Mouse (Mus musculus): ENCODE data around the gene Erbb4.

GRCm38 (mm10) chr1:68748976-68749375 lies 358.9 kb downstream of the Erbb4 start:
- TF ChIP-seq POLR2A (IDR thresholded peaks at IDR 0.05; ENCODE audit: borderline replicate concordance, extremely low read depth, low read depth, low read length) (no peak), CTCF (IDR thresholded peaks at IDR 0.05; ENCODE audit: insufficient read depth, low read length) (no peak)
